Mouse (Mus musculus): ENCODE measurements around the gene Nsfl1c. TPM values are rescaled to one million over a fixed set of nuclear protein-coding genes. Genes with fewer than 3 reads are reported as not detected.

Gene Nsfl1c
- total and polyA plus RNA-seq, 3 experiments, result 59.5 to 80.8 (median 77.8) TPM

GRCm38 (mm10) chr2:151512199-151512598, 18.2 kb downstream of the Nsfl1c start:
- DNase-seq, result peak; percentile 55 to 61
- H3K27me3 ChIP-seq (ENCODE audit: control insufficient read depth, insufficient read depth, low read length), result no peaks in the 10 kb centered on the region
- no peak overlapping the region for H3K27ac ChIP-seq
- peaks cover 3% of the 10 kb centered on the region; the same call in 1 of the 2 replicates for H3K4me1 ChIP-seq (ENCODE audit: control insufficient read depth, insufficient read depth, low read length)
- intact Hi-C loops (cut with DNase I), result loop anchor here (5.0 kb wide), 1 partner anchor 55 kb away; no protein-coding TSS in a partner anchor
- H3K4me3 ChIP-seq, result no peak overlapping the region
- TF ChIP-seq EP300 (IDR thresholded peaks at IDR 0.05; ENCODE audit: insufficient read depth, low read depth, low read length) (no peak), CTCF (IDR thresholded peaks at IDR 0.05) (no peak), POLR2A (IDR thresholded peaks at IDR 0.05; ENCODE audit: insufficient read depth, low read depth, low read length) (no peak)
- H3K36me3 ChIP-seq (ENCODE audit: control insufficient read depth, insufficient read depth, low read length), result peaks cover 10% of the 10 kb centered on the region
- no peaks in the 10 kb centered on the region for H3K79me2 ChIP-seq (replicated peaks; ENCODE audit: control insufficient read depth, insufficient read depth, low read length)
- no peak overlapping the region for H3K9ac ChIP-seq (ENCODE audit: low read depth, low read length)

GRCm38 (mm10) chr2:151513525-151514285, 19.7 kb downstream of the Nsfl1c start:
- no peak overlapping the region for H3K9ac ChIP-seq (ENCODE audit: low read depth, low read length)
- H3K79me2 ChIP-seq (replicated peaks; ENCODE audit: control insufficient read depth, insufficient read depth, low read length), result no peaks in the 10 kb centered on the region
- no peak overlapping the region for H3K4me3 ChIP-seq
- 61% methylated on average over 3 of the region's 3 CpGs for WGBS
- no peak for DNase-seq
- peaks cover 3% of the 10 kb centered on the region; the same call in 1 of the 2 replicates for H3K4me1 ChIP-seq (ENCODE audit: control insufficient read depth, insufficient read depth, low read length)
- intact Hi-C loops (cut with DNase I), result loop anchor here (5.0 kb wide), 1 partner anchor 54 kb away; no protein-coding TSS in a partner anchor
- peaks cover 10% of the 10 kb centered on the region for H3K36me3 ChIP-seq (ENCODE audit: control insufficient read depth, insufficient read depth, low read length)
- TF ChIP-seq EP300 (IDR thresholded peaks at IDR 0.05; ENCODE audit: insufficient read depth, low read depth, low read length) (no peak), POLR2A (IDR thresholded peaks at IDR 0.05; ENCODE audit: insufficient read depth, low read depth, low read length) (no peak), CTCF (IDR thresholded peaks at IDR 0.05) (peak; percentile 54)
- no peak overlapping the region for H3K27ac ChIP-seq
- no peaks in the 10 kb centered on the region for H3K27me3 ChIP-seq (ENCODE audit: control insufficient read depth, insufficient read depth, low read length)

DNA sequence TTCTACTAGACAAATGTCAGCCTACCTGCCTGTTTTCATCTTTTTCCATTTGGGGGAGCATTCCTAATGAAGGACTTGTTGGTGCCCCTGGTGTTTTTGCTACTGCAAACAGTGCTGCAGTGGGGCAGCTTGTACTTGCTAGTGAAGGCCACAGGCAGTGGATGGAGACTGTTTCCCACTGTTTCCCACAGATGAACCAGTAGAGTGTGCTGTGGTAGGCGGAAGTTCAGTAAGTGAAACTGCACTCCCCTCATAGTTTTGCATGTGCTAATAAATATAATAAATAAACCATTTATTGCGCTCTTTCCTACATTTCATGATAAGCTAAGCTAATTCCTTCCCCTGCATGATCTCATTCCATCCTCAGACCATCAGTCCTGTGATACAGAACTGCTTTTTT, 25.0 kb downstream of the Nsfl1c start:
- DNase-seq, result no peak
- TF ChIP-seq EP300 (IDR thresholded peaks at IDR 0.05; ENCODE audit: insufficient read depth, low read depth, low read length) (no peak), CTCF (IDR thresholded peaks at IDR 0.05) (peak; percentile 52)

GRCm38 (mm10) chr2:151524324-151525041, 30.5 kb downstream of the Nsfl1c start:
- H3K9ac ChIP-seq (ENCODE audit: low read depth, low read length), result no peak overlapping the region
- H3K4me1 ChIP-seq (ENCODE audit: control insufficient read depth, insufficient read depth, low read length), result peaks cover 2% of the 10 kb centered on the region
- no peak overlapping the region for H3K4me3 ChIP-seq
- DNase-seq, result peak in 1 of 2 experiments; percentile 13
- H3K27me3 ChIP-seq (ENCODE audit: control insufficient read depth, insufficient read depth, low read length), result no peaks in the 10 kb centered on the region
- TF ChIP-seq EP300 (IDR thresholded peaks at IDR 0.05; ENCODE audit: insufficient read depth, low read depth, low read length) (no peak), CTCF (IDR thresholded peaks at IDR 0.05) (no peak), POLR2A (IDR thresholded peaks at IDR 0.05; ENCODE audit: insufficient read depth, low read depth, low read length) (no peak)
- no peaks in the 10 kb centered on the region for H3K79me2 ChIP-seq (replicated peaks; ENCODE audit: control insufficient read depth, insufficient read depth, low read length)
- H3K27ac ChIP-seq, result no peak overlapping the region
- H3K36me3 ChIP-seq (ENCODE audit: control insufficient read depth, insufficient read depth, low read length), result no peaks in the 10 kb centered on the region
- intact Hi-C loops (cut with DNase I), result no loop called here
- 32% methylated on average over 4 of the region's 4 CpGs for WGBS

More for the DNA sequence above, 25.0 kb downstream of the Nsfl1c start:
- intact Hi-C loops (cut with DNase I), result no loop called here
- Histone ChIP-seq H3K36me3 (ENCODE audit: control insufficient read depth, insufficient read depth, low read length) (no peaks in the 10 kb centered on the region), H3K27me3 (ENCODE audit: control insufficient read depth, insufficient read depth, low read length) (no peaks in the 10 kb centered on the region), H3K79me2 (replicated peaks; ENCODE audit: control insufficient read depth, insufficient read depth, low read length) (no peaks in the 10 kb centered on the region), H3K4me1 (ENCODE audit: control insufficient read depth, insufficient read depth, low read length) (no peaks in the 10 kb centered on the region), H3K27ac (no peak overlapping the region), H3K4me3 (no peak overlapping the region), H3K9ac (ENCODE audit: low read depth, low read length) (no peak overlapping the region)
- 51% methylated on average over 2 of the region's 2 CpGs for WGBS

DNA sequence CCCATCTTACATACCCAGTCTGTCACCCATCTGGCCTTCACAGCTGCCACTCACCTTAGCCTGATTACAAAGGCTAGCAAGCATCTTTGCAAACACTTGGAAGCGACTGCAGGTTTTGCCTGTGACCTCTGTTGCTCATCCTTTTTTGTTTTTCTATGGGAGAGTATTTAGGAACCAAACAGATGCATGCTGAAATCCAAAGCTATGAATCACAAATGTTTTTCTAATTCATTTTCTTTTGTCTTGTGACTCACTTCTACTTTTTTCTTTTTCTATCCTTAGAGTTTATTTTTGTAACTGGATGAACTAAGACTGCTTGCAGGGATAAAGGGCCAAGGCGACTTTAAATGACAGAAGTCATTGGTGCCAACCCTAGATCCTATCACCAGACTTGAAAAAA, 31.5 kb downstream of the Nsfl1c start:
- H3K9ac ChIP-seq (ENCODE audit: low read depth, low read length), result no peak overlapping the region
- intact Hi-C loops (cut with DNase I), result no loop called here
- DNase-seq, result no peak
- H3K27me3 ChIP-seq (ENCODE audit: control insufficient read depth, insufficient read depth, low read length), result no peaks in the 10 kb centered on the region
- no peak overlapping the region for H3K4me3 ChIP-seq
- H3K36me3 ChIP-seq (ENCODE audit: control insufficient read depth, insufficient read depth, low read length), result no peaks in the 10 kb centered on the region
- H3K4me1 ChIP-seq (ENCODE audit: control insufficient read depth, insufficient read depth, low read length), result peaks cover 2% of the 10 kb centered on the region
- WGBS, result 63% methylated on average over 2 of the region's 2 CpGs
- TF ChIP-seq POLR2A (IDR thresholded peaks at IDR 0.05; ENCODE audit: insufficient read depth, low read depth, low read length), result no peak
- no peak for TF ChIP-seq EP300 (IDR thresholded peaks at IDR 0.05; ENCODE audit: insufficient read depth, low read depth, low read length)
- no peak for TF ChIP-seq CTCF (IDR thresholded peaks at IDR 0.05)
- H3K79me2 ChIP-seq (replicated peaks; ENCODE audit: control insufficient read depth, insufficient read depth, low read length), result no peaks in the 10 kb centered on the region
- H3K27ac ChIP-seq, result no peak overlapping the region

DNA sequence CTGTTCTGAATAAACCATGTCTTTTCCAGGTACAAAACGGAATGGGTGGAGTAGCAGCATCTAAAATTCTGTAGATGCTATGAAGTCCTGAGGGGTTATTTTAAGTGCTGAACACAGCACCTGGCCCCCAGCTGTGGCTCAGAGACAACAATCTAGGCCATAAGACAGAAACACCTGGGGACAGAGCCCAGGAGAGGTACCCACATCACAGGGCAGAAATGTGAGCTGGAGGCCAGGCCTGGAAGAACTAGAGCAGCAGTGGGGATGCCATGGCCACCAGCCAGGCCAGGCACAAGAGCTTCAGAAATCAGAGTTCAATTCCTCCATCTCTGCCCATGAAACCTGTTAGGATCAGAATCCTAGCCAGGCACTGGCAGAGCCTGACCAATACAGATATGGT, 34.1 kb downstream of the Nsfl1c start:
- no peaks in the 10 kb centered on the region for H3K36me3 ChIP-seq (ENCODE audit: control insufficient read depth, insufficient read depth, low read length)
- WGBS, result 100% methylated on average over 1 of the region's 1 CpGs
- peak in 1 of 2 experiments; percentile 9 for DNase-seq
- no peak overlapping the region for H3K9ac ChIP-seq (ENCODE audit: low read depth, low read length)
- H3K4me1 ChIP-seq (ENCODE audit: control insufficient read depth, insufficient read depth, low read length), result peaks cover 5% of the 10 kb centered on the region
- H3K27me3 ChIP-seq (ENCODE audit: control insufficient read depth, insufficient read depth, low read length), result no peaks in the 10 kb centered on the region
- H3K79me2 ChIP-seq (replicated peaks; ENCODE audit: control insufficient read depth, insufficient read depth, low read length), result no peaks in the 10 kb centered on the region
- TF ChIP-seq EP300 (IDR thresholded peaks at IDR 0.05; ENCODE audit: insufficient read depth, low read depth, low read length) (no peak), POLR2A (IDR thresholded peaks at IDR 0.05; ENCODE audit: insufficient read depth, low read depth, low read length) (no peak), CTCF (IDR thresholded peaks at IDR 0.05) (no peak)
- no peak overlapping the region for H3K4me3 ChIP-seq
- no peak overlapping the region for H3K27ac ChIP-seq
- intact Hi-C loops (cut with DNase I), result no loop called here

All from heart, adult 2 months (tissue).